8 mouse cellular contexts compared by ENCODE assay signal in the genomic region with DNA sequence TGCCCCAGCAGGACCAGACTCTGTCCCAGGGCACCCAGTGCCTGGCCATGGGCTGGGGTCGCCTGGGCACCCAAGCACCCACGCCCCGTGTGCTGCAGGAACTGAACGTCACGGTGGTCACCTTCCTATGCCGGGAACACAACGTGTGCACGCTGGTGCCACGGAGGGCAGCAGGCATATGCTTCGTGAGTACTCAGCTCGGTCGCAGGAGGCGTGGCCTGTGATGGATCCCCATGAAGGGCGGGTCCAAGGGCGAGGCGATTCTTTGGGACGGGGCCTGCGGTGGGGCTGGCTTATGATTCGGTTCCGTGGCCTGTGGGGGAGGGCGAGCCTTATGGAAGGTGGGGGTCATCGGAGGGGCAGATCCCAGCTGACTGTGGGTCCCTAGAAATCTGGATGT. TPM values are rescaled to one million over a fixed set of nuclear protein-coding genes. Genes with fewer than 3 reads are reported as not detected.
DNase-seq lines count a peak whose midpoint lies in the region; ATAC-seq lines count a peak whose summit lies in the region.

No protein-coding gene starts in this region.

- peaks cover 38% of the 10 kb centered on the region for H3K27me3 ChIP-seq in heart, embryonic 10.5 days (ENCODE audit: insufficient read depth, poor library complexity, severe bottlenecking)
- H3K27me3 ChIP-seq in hindbrain, embryonic 16.5 days (replicated peaks; ENCODE audit: control insufficient read depth, insufficient read depth, low read length) = peaks cover 4% of the 10 kb centered on the region; the same call in 1 of the 2 replicates

- WGBS in heart, embryonic 10.5 days = 8% methylated on average over 22 of the region's 22 CpGs
- 9% methylated on average over 22 of the region's 22 CpGs for WGBS in hindbrain, embryonic 16.5 days

- no peak overlapping the region; the same call in 1 of the 2 replicates for H3K27ac ChIP-seq in heart, embryonic 10.5 days
- H3K27ac ChIP-seq in hindbrain, embryonic 16.5 days (ENCODE audit: low read depth, low read length) = no peak overlapping the region

- no peak for DNase-seq in heart, embryonic 10.5 days (ENCODE audit: low spot score)
- no peak for DNase-seq in heart, adult 8-10 months (ENCODE audit: low spot score)
- peak; percentile 45 for DNase-seq in embryo, embryonic 10.5 days (ENCODE audit: low spot score)
- no peak for DNase-seq in frontal cortex, postnatal 25 days (ENCODE audit: low spot score in 2 of 2)
- no peak for DNase-seq in layer of hippocampus, postnatal 25 days (ENCODE audit: extremely low spot score in 1 of 2, low spot score in 1 of 2)
- DNase-seq in spleen, postnatal 14 days (ENCODE audit: low spot score in 2 of 2) = no peak

- peak overlapping the region; percentile 44 for H3K4me3 ChIP-seq in heart, embryonic 10.5 days
- H3K4me3 ChIP-seq in hindbrain, embryonic 16.5 days (ENCODE audit: low read length) = 0 out of 2 replicates have a peak overlapping the region, but pooled peaks have one; percentile 6

- peak overlapping the region; percentile 27 for H3K4me2 ChIP-seq in hindbrain, embryonic 16.5 days (ENCODE audit: low read length)

- H3K36me3 ChIP-seq in heart, embryonic 10.5 days = no peaks in the 10 kb centered on the region
- no peaks in the 10 kb centered on the region for H3K36me3 ChIP-seq in hindbrain, embryonic 16.5 days (ENCODE audit: control insufficient read depth, insufficient read depth, low read length)

- H3K9ac ChIP-seq in hindbrain, embryonic 16.5 days (ENCODE audit: low read depth, low read length) = peak overlapping the region; percentile 43

- peaks cover 51% of the 10 kb centered on the region for H3K4me1 ChIP-seq in heart, embryonic 10.5 days
- H3K4me1 ChIP-seq in hindbrain, embryonic 16.5 days (ENCODE audit: control insufficient read depth, insufficient read depth, low read depth, low read length) = peaks cover 5% of the 10 kb centered on the region; the same call in 1 of the 2 replicates

- no peaks in the 10 kb centered on the region for H3K9me3 ChIP-seq in heart, embryonic 10.5 days
- no peaks in the 10 kb centered on the region for H3K9me3 ChIP-seq in hindbrain, embryonic 16.5 days (ENCODE audit: control insufficient read depth, low read length)

- ATAC-seq in hindbrain, embryonic 16.5 days = peak; percentile 22; the same call in 1 of the 2 replicates
- ATAC-seq in megakaryocyte progenitor cell, adult 5-6 weeks (replicated peaks; ENCODE audit: poor library complexity) = peak; percentile 18

RNA-seq across cellular contexts. Expression of a gene that starts 4.1 kb away (rescaled TPM):
- 0.14 and 0.15 TPM in 2 replicates for polyA plus RNA-seq in heart, embryonic 10.5 days (2016; fragmentation: Nextera tagmentation; extraction: Ambion mirVana)
- total RNA-seq in heart, adult 8-10 months (2022) = under 1 TPM in 1 of 4 experiments, not detected in 3; 0.57 TPM
- polyA plus RNA-seq in hindbrain, embryonic 16.5 days (2015; fragmentation: Nextera tagmentation; extraction: Ambion mirVana) = 0.26 and 0.32 TPM in 2 replicates
- total RNA-seq in megakaryocyte progenitor cell, adult 5-6 weeks (2015) = 6,143 and 8,228 TPM in 2 replicates
- 2,359 and 2,989 TPM in 2 replicates for total RNA-seq in megakaryocyte progenitor cell, adult 5-6 weeks (2017)
- not detected for total RNA-seq in layer of hippocampus, postnatal 25 days (2021)

RNA-seq across cellular contexts. Expression of a gene that starts 7.5 kb away (rescaled TPM):
- 16.2 and 36.9 TPM in 2 replicates for polyA plus RNA-seq in heart, embryonic 10.5 days (2016; fragmentation: Nextera tagmentation; extraction: Ambion mirVana)
- under 1 TPM in 3 of 4 experiments, not detected in 1; 0.19 to 0.41 (median 0.29) TPM for total RNA-seq in heart, adult 8-10 months (2022)
- polyA plus RNA-seq in hindbrain, embryonic 16.5 days (2015; fragmentation: Nextera tagmentation; extraction: Ambion mirVana) = 387 and 426 TPM in 2 replicates
- 39.0 and 41.2 TPM in 2 replicates for total RNA-seq in megakaryocyte progenitor cell, adult 5-6 weeks (2015)
- 93.9 and 96.9 TPM in 2 replicates for total RNA-seq in megakaryocyte progenitor cell, adult 5-6 weeks (2017)
- total RNA-seq in layer of hippocampus, postnatal 25 days (2021) = 10 to 100 TPM; 32.4 to 34.4 TPM

RNA-seq across cellular contexts. Expression of a gene that starts 7.7 kb away (rescaled TPM):
- polyA plus RNA-seq in heart, embryonic 10.5 days (2016; fragmentation: Nextera tagmentation; extraction: Ambion mirVana) = 2.4 and 7.8 TPM in 2 replicates
- 1 to 10 TPM in 1 of 4 experiments, not detected in 3; 2.4 TPM for total RNA-seq in heart, adult 8-10 months (2022)
- 10.4 and 11.2 TPM in 2 replicates for polyA plus RNA-seq in hindbrain, embryonic 16.5 days (2015; fragmentation: Nextera tagmentation; extraction: Ambion mirVana)
- total RNA-seq in megakaryocyte progenitor cell, adult 5-6 weeks (2015) = 3,382 and 3,510 TPM in 2 replicates
- total RNA-seq in megakaryocyte progenitor cell, adult 5-6 weeks (2017) = 738 and 1,001 TPM in 2 replicates
- total RNA-seq in layer of hippocampus, postnatal 25 days (2021) = 1 to 10 TPM; 1.1 to 1.4 TPM

RNA-seq across cellular contexts. Expression of a gene that starts 8.7 kb away (rescaled TPM):
- polyA plus RNA-seq in heart, embryonic 10.5 days (2016; fragmentation: Nextera tagmentation; extraction: Ambion mirVana) = not detected in 2 replicates
- total RNA-seq in heart, adult 8-10 months (2022) = 10 to 100 TPM; 12.7 to 46.8 (median 17.8) TPM
- polyA plus RNA-seq in hindbrain, embryonic 16.5 days (2015; fragmentation: Nextera tagmentation; extraction: Ambion mirVana) = not detected in 2 replicates
- total RNA-seq in megakaryocyte progenitor cell, adult 5-6 weeks (2015) = 0.49 and 0.56 TPM in 2 replicates
- total RNA-seq in megakaryocyte progenitor cell, adult 5-6 weeks (2017) = 1.2 TPM in 1 of 2 replicates, not detected in the other
- not detected for total RNA-seq in layer of hippocampus, postnatal 25 days (2021)

RNA-seq across cellular contexts. Expression of a gene that starts 26.7 kb away (rescaled TPM):
- 51.9 and 54.4 TPM in 2 replicates for polyA plus RNA-seq in heart, embryonic 10.5 days (2016; fragmentation: Nextera tagmentation; extraction: Ambion mirVana)
- 10 to 100 TPM; 48.5 to 65.2 (median 53.3) TPM for total RNA-seq in heart, adult 8-10 months (2022)
- polyA plus RNA-seq in hindbrain, embryonic 16.5 days (2015; fragmentation: Nextera tagmentation; extraction: Ambion mirVana) = 48.2 and 53.8 TPM in 2 replicates
- total RNA-seq in megakaryocyte progenitor cell, adult 5-6 weeks (2015) = 13.9 and 14.4 TPM in 2 replicates
- total RNA-seq in megakaryocyte progenitor cell, adult 5-6 weeks (2017) = 22.1 and 24.8 TPM in 2 replicates
- 10 to 100 TPM; 55.5 to 56.2 TPM for total RNA-seq in layer of hippocampus, postnatal 25 days (2021)

Comparison
In these comparisons a context has a peak if more than half of its experiments do, and no peak if none do; other contexts are left out.
1. RNA of a gene that starts 4.1 kb away (total RNA-seq): 2,359 to 8,228 TPM in megakaryocyte progenitor cell, adult 5-6 weeks; 0.57 TPM in heart, adult 8-10 months and not detected in layer of hippocampus, postnatal 25 days; every median in the first group is over 1,000 times any median in the second.
2. RNA of a gene that starts 7.5 kb away (total RNA-seq): 39.0 to 96.9 TPM in megakaryocyte progenitor cell, adult 5-6 weeks and 32.4 to 34.4 TPM in layer of hippocampus, postnatal 25 days; 0.19 to 0.41 TPM in heart, adult 8-10 months; every median in the first group is over 10 times any median in the second.
3. RNA of a gene that starts 7.7 kb away (total RNA-seq): 738 to 3,510 TPM in megakaryocyte progenitor cell, adult 5-6 weeks; 1.1 to 1.4 TPM in layer of hippocampus, postnatal 25 days and 2.4 TPM in heart, adult 8-10 months; every median in the first group is over 100 times any median in the second.